Mouse (Mus musculus): ENCODE measurements around the gene Vmn1r181. TPM values are rescaled to one million over a fixed set of nuclear protein-coding genes. Genes with fewer than 3 reads are reported as not detected.
"Not testable (repeated sequence)": the region's sequence is repeated elsewhere in the genome, so short reads cannot be mapped to it uniquely, and the experiment has no call there.

The Vmn1r181 gene
- not detected in 2 replicates for polyA plus RNA-seq (2011; ENCODE audit: insufficient read length, low read depth, missing spikeins)

- H3K4me3 ChIP-seq (ENCODE audit: insufficient read depth, low read length); H3K27ac ChIP-seq (ENCODE audit: insufficient read depth, low read length); H3K4me1 ChIP-seq (ENCODE audit: control insufficient read depth, insufficient read depth, low read length): not testable (repeated sequence)
These were observed at the start of gene Vmn1r181 for GRCm38 (mm10) chr7:23974315-23974714. TSS of gene Vmn1r181 (plus strand) at chr7:23974615.

- no peaks in the 10 kb centered on the region for H3K4me1 ChIP-seq (ENCODE audit: control insufficient read depth, insufficient read depth, low read length)
- no peak within 1 kb of the TSS for H3K27ac ChIP-seq (ENCODE audit: insufficient read depth, low read length)
- TF ChIP-seq CTCF (IDR thresholded peaks at IDR 0.05; ENCODE audit: borderline replicate concordance, insufficient read depth, low read length) (no peak), POLR2A (IDR thresholded peaks at IDR 0.05; ENCODE audit: low read depth, low read length) (no peak)
- H3K4me3 ChIP-seq (ENCODE audit: insufficient read depth, low read length), result no peak within 1 kb of the TSS
These were observed 47.7 kb upstream of the Vmn1r181 start, which contains the start of gene Vmn1r179 for GRCm38 (mm10) chr7:23926678-23927077. TSS of gene Vmn1r179 (plus strand) at chr7:23926978.

- H3K4me1 ChIP-seq (ENCODE audit: control insufficient read depth, insufficient read depth, low read length), result no peaks in the 10 kb centered on the region
These were observed 24.1 kb upstream of the Vmn1r181 start, which contains the start of gene Vmn1r180 for GRCm38 (mm10) chr7:23950332-23950731. TSS of gene Vmn1r180 (plus strand) at chr7:23950632.

GRCm38 (mm10) chr7:23968044-23968443, 6.4 kb upstream of the Vmn1r181 start:
- H3K4me1 ChIP-seq (ENCODE audit: control insufficient read depth, insufficient read depth, low read length); H3K4me3 ChIP-seq (ENCODE audit: insufficient read depth, low read length); H3K27ac ChIP-seq (ENCODE audit: insufficient read depth, low read length): not testable (repeated sequence)

More at GRCm38 (mm10) chr7:23950332-23950731, 24.1 kb upstream of the Vmn1r181 start, which contains the start of gene Vmn1r180:
- TF ChIP-seq CTCF (IDR thresholded peaks at IDR 0.05; ENCODE audit: borderline replicate concordance, insufficient read depth, low read length) (no peak), POLR2A (IDR thresholded peaks at IDR 0.05; ENCODE audit: low read depth, low read length) (no peak)
- Histone ChIP-seq H3K27ac (ENCODE audit: insufficient read depth, low read length) (no peak within 1 kb of the TSS), H3K4me3 (ENCODE audit: insufficient read depth, low read length) (no peak within 1 kb of the TSS)

- TF ChIP-seq CTCF (IDR thresholded peaks at IDR 0.05; ENCODE audit: borderline replicate concordance, insufficient read depth, low read length) (no peak), POLR2A (IDR thresholded peaks at IDR 0.05; ENCODE audit: low read depth, low read length) (no peak)
- no peaks in the 10 kb centered on the region for H3K4me1 ChIP-seq (ENCODE audit: control insufficient read depth, insufficient read depth, low read length)
- no peak within 1 kb of the TSS for H3K4me3 ChIP-seq (ENCODE audit: insufficient read depth, low read length)
- no peak within 1 kb of the TSS for H3K27ac ChIP-seq (ENCODE audit: insufficient read depth, low read length)
These were observed 27.0 kb downstream of the Vmn1r181 start, which contains the start of gene V1rd19 for GRCm38 (mm10) chr7:24001391-24001790. TSS of gene V1rd19 (plus strand) at chr7:24001691.

Other genes starting within 250 kb of the Vmn1r181 start
- gene Vmn1r174, start 222.3 kb upstream of the Vmn1r181 start, polyA plus RNA-seq (2011; ENCODE audit: insufficient read length, low read depth, missing spikeins), result not detected in 2 replicates
- gene Vmn1r175, start 164.0 kb upstream of the Vmn1r181 start, polyA plus RNA-seq (2011; ENCODE audit: insufficient read length, low read depth, missing spikeins), result not detected in 2 replicates
- gene Vmn1r176, start 137.2 kb upstream of the Vmn1r181 start, polyA plus RNA-seq (2011; ENCODE audit: insufficient read length, low read depth, missing spikeins), result not detected in 2 replicates
- not detected in 2 replicates for gene Vmn1r177, start 108.2 kb upstream of the Vmn1r181 start, polyA plus RNA-seq (2011; ENCODE audit: insufficient read length, low read depth, missing spikeins)
- not detected in 2 replicates for gene Vmn1r178, start 82.6 kb upstream of the Vmn1r181 start, polyA plus RNA-seq (2011; ENCODE audit: insufficient read length, low read depth, missing spikeins)
- gene Vmn1r179, start 47.6 kb upstream of the Vmn1r181 start, polyA plus RNA-seq (2011; ENCODE audit: insufficient read length, low read depth, missing spikeins), result not detected in 2 replicates
- gene Vmn1r180, start 24.0 kb upstream of the Vmn1r181 start, polyA plus RNA-seq (2011; ENCODE audit: insufficient read length, low read depth, missing spikeins), result not detected in 2 replicates
- not detected in 2 replicates for gene V1rd19, start 27.1 kb downstream of the Vmn1r181 start, polyA plus RNA-seq (2011; ENCODE audit: insufficient read length, low read depth, missing spikeins)
- gene Vmn1r183, start 78.6 kb downstream of the Vmn1r181 start, polyA plus RNA-seq (2011; ENCODE audit: insufficient read length, low read depth, missing spikeins), result not detected in 2 replicates
- gene Zfp180, start 107.3 kb downstream of the Vmn1r181 start, polyA plus RNA-seq (2011; ENCODE audit: insufficient read length, low read depth, missing spikeins), result 14.5 and 16.5 TPM in 2 replicates
- 2.8 and 3.3 TPM in 2 replicates for gene Zfp112, start 137.7 kb downstream of the Vmn1r181 start, polyA plus RNA-seq (2011; ENCODE audit: insufficient read length, low read depth, missing spikeins)
- 5.8 and 6.0 TPM in 2 replicates for gene Zfp235, start 159.6 kb downstream of the Vmn1r181 start, polyA plus RNA-seq (2011; ENCODE audit: insufficient read length, low read depth, missing spikeins)
- gene Zfp114, start 200.4 kb downstream of the Vmn1r181 start, polyA plus RNA-seq (2011; ENCODE audit: insufficient read length, low read depth, missing spikeins), result 1.0 and 2.5 TPM in 2 replicates
- 12.4 and 14.0 TPM in 2 replicates for gene Zfp111, start 236.8 kb downstream of the Vmn1r181 start, polyA plus RNA-seq (2011; ENCODE audit: insufficient read length, low read depth, missing spikeins)

All from embryonic fibroblast, embryonic 13.5 days (primary cell).